Mouse (Mus musculus): ENCODE measurements around the gene Msantd1.
A peak's percentile ranks its signal among the peaks of the same experiment; 100 is the strongest.
"Not testable (repeated sequence)": the region's sequence is repeated elsewhere in the genome, so short reads cannot be mapped to it uniquely, and the experiment has no call there.

The Msantd1 gene

DNA sequence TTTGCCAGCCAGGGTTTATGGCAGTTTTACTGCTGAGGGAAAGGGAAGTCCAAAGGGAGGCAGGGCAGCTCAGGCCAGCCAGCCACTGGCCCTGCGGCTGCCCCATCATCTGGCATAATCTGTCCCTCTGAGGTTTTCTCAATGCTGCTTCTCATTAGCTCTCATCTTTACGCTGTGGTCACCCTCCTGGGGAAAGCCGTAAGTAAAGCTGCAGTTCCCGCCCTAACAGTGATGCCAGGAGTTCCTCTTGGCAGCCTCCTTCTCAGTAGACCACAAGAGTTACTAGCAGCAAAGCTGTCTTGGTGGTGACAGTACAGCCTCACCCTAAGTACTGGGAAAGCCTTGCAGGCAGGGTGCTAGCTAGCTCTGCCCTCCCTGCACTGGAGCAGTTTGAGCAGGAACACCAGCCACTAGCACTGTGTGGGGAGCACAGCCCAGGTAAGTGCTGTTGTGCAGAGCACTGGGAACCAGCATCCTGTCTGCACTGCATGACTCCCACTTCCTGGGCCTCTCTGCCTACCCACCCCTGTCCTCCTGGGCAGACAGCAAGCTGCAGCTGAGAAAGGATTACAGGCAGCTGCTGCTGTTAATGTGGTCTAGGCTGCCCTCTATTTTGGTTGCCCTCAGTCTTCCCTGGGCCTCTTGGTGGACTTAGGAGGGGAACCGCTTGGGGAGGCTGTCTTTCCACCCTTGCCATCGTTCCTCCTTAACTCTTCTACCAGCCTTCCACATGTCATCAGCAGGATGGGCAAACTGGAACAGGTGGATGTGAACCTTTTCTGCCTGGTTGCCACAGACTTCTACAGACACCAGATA is at the start of gene Msantd1:
TSS of gene Msantd1 (plus strand) at position 103 of the 816 bp plus-strand sequence.
- peak; percentile 28 for DNase-seq (ENCODE audit: low read depth, low spot score)

DNA sequence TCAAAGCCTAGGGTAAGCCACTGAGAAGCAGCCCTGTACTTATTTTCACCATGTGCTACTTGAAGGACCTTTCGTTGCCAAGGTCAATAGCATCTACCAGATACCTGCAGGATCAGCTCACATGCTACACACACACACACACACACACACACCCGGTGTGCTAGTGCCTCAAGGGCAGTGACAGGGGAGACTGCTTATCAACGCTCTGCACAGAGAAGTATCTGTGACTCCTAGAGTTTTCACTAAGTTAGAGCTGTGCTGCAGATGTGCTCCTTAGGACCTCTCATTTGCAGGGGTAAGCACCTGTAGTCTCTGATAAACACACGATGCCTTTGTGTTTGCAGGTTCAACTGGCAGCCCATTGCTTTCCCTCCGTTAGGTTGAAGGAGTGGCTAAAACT is 42.4 kb upstream of the Msantd1 start:
- no peak for DNase-seq (ENCODE audit: low read depth, low spot score)

DNA sequence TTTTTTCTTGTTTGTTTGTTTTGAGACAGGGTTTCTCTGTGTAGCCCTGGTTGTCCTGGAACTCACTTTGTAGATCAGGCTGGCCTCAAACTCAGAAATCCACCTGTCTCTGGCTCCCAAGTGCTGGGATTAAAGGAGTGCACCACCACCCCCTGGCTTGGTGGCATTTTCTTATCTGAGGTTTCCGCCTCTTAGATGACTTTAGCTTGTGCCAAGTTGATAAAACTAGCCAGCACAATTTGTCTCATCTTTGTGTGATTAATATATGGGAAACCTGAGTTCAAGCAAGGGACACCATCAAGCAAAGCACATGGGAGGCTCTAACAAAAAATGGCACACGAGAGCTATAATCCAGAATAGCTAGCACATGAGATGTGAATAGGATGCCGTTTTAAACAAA is 27.5 kb upstream of the Msantd1 start:
- not testable (repeated sequence) for DNase-seq (ENCODE audit: low read depth, low spot score)

DNA sequence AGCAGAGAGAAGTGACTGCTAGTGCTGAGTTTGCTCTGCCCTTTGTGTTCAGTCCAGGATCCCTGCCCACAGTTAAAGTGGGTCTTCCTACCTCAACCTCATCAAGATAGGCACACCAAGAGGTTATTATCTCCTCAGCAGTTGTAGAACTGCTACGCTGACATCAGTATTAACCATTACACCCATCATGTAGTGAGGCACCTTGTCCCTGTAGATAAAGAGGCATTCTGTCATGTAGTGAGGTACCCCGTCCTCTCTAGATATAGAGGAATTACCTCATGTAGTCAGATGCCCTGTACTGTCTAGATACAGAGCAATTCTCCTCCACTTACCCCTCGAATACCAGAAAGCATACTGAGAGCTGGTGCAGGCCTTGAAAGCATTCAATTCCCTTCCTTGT is 26.8 kb upstream of the Msantd1 start:
- no peak for DNase-seq (ENCODE audit: low read depth, low spot score)

- peak; percentile 24 for DNase-seq (ENCODE audit: low read depth, low spot score)
Measured at GRCm38 (mm10) chr5:34885250-34885649, 22.6 kb upstream of the Msantd1 start.

GRCm38 (mm10) chr5:34889252-34889651 is 18.6 kb upstream of the Msantd1 start:
- no peak for DNase-seq (ENCODE audit: low read depth, low spot score)

GRCm38 (mm10) chr5:34896697-34897453 is 10.9 kb upstream of the Msantd1 start:
- no peak for DNase-seq (ENCODE audit: low read depth, low spot score)

DNA sequence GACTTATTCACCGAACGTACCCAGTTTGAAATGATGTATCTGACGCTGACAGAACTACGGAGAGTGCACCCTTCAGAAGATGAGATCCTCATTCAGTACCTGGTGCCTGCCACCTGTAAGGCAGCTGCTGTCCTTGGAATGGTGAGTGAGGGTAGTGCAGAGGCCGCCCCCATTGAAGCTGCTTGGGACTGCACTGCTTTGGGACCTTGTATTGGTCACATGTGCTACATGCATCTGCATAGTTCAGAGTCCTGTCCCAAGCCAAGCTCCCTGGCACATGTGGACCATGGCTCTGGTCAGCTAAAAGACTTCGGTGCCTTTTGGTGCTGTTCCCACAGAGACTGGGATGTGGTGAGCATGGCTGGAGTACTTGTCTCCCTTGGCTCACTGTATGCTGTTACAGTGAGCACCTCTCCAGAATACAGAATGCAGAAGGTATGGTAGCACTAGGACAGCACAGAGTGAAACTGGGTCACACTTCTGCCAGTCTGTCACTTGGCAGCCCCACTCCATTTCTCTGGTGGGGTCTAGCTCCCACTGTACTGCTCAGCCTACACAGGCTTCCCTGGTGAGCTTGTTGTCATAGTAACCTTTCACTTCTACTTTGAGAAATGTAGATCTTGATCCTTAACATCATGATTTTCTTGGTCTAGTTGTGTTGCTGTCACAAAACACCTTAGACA is 7.9 kb upstream of the Msantd1 start:
- DNase-seq (ENCODE audit: low read depth, low spot score), result no peak

- DNase-seq (ENCODE audit: low read depth, low spot score), result no peak
Measured at GRCm38 (mm10) chr5:34902371-34902770, 5.4 kb upstream of the Msantd1 start.

GRCm38 (mm10) chr5:34902811-34903385 is 4.9 kb upstream of the Msantd1 start:
- peak; percentile 14 for DNase-seq (ENCODE audit: low read depth, low spot score)

DNA sequence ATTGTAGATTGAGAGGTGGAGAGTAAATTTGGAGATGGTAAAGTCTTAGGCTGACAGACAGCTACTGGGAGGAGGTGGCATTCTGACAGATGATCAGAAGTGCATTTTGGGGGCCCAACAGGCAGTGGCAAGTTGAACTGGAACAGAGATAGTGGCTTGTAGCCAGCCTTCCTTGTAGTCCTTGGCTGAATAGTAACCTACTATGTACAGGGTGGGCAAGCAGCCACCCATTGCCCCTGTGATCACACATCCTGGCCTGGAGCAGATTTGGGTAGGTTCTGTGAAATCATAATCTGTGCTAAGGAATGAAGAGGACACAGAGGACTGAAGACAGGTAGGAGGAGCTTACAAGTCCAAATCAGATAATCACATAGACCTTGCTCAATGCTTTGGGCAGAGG is 3.4 kb upstream of the Msantd1 start:
- no peak for DNase-seq (ENCODE audit: low read depth, low spot score)

DNA sequence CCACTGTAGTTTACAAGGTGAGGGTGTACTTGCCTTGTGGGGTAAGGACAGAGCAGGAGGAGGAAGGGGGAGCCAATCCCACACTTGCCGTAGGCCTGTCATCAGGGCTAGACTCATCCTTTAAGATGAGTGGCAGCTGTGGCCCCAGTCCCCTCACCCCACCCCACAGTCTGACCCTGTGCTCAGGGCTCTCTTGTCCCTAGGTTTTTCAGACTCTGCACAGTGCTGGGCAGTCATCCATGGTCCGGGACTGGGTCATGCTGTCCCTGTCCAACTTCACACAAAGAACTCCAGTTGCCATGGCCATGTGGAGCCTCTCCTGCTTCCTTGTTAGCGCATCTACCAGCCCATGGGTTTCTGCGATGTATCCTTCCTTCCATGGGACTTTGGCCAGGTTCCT is 582 bp upstream of the Msantd1 start:
- no peak for DNase-seq (ENCODE audit: low read depth, low spot score)

GRCm38 (mm10) chr5:34908726-34909633 is 1.2 kb downstream of the Msantd1 start:
- DNase-seq (ENCODE audit: low read depth, low spot score), result no peak

DNA sequence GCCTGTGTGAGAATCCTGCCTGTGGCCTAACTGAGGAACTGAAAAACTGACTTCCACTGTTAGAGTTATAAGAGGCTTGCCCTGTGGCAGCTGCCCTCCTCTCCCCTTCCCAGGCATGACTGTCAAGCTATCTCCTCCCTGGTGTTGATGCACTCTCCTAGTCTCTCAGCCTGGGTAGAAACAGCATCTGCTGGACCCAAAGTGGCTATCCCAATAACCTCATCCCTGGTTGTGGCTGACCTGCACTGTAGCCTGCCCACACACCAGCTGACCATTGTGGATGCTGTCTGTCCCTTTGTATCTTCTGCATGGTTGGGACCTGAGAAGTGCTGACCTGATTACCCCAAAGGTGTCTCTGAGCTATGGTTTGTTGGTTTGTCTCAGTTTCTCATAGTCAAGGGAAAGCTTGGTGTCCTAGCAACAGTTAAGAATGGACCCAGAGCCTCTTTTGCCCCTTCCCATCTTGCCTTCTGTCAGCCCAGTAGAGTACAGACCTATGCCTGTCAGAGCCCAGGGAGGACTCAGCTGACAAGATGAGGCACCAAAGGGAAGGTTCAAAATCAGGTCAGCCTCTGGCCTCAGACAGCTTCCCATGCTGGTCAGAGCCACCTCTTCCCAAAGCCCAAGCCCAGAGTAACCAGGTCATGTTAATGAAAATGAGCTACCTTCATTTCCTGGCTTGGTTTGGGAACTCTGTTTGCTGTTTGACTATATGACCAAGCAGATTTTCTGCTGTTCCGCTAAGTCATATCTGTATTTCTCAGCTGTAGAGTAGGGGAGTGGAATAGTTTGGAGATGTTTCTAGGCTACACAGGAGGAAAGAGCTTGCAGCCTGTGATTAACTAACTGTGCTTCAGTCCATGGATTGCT is 2.1 kb downstream of the Msantd1 start:
- DNase-seq (ENCODE audit: low read depth, low spot score), result no peak

DNA sequence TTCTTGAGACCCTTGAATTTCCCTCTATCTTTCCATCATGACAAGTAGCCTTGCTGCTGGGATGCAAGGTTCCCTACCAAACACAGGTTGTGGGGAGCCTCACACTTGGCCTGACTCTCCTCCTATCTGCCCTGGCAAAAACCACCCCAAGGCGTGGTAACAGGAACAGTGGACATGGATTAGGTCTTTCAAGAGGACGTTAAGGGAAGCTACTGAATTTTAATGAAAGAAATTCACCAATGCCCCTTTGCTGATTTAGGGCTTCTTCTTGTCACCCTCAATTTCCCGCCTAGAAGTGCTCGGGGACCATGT is 2.6 kb downstream of the Msantd1 start:
- DNase-seq (ENCODE audit: low read depth, low spot score), result no peak

GRCm38 (mm10) chr5:34915801-34916200 is 8.0 kb downstream of the Msantd1 start:
- DNase-seq (ENCODE audit: low read depth, low spot score), result peak; percentile 86

GRCm38 (mm10) chr5:34917234-34917655 is 9.4 kb downstream of the Msantd1 start:
- DNase-seq (ENCODE audit: low read depth, low spot score), result no peak

GRCm38 (mm10) chr5:34918785-34919184 is 11.0 kb downstream of the Msantd1 start:
- DNase-seq (ENCODE audit: low read depth, low spot score), result no peak

- DNase-seq (ENCODE audit: low read depth, low spot score), result no peak
Measured at GRCm38 (mm10) chr5:34922531-34922930, 14.7 kb downstream of the Msantd1 start.

DNA sequence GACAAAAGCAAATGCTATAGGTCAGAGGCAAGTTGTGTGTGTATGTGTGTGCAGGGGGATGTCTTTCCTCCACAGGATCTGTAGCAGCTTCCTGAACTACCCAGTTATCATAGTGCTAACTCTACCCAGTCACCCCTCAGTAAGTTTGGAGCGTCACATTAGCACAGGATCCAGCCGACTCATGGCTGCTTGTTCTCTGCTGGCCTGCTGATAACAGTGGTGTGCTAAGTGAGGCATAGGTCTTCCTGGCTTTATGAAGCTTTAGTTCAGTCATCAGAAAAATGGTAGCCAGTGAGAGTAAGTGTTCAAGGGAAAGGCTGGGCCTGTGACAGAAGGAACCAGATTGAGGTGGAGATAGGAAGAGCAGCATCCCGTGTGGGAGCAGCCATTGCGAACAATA is 16.1 kb downstream of the Msantd1 start:
- DNase-seq (ENCODE audit: low read depth, low spot score), result no peak
